Mouse (Mus musculus): ENCODE measurements around the gene Tspan12.

DNA sequence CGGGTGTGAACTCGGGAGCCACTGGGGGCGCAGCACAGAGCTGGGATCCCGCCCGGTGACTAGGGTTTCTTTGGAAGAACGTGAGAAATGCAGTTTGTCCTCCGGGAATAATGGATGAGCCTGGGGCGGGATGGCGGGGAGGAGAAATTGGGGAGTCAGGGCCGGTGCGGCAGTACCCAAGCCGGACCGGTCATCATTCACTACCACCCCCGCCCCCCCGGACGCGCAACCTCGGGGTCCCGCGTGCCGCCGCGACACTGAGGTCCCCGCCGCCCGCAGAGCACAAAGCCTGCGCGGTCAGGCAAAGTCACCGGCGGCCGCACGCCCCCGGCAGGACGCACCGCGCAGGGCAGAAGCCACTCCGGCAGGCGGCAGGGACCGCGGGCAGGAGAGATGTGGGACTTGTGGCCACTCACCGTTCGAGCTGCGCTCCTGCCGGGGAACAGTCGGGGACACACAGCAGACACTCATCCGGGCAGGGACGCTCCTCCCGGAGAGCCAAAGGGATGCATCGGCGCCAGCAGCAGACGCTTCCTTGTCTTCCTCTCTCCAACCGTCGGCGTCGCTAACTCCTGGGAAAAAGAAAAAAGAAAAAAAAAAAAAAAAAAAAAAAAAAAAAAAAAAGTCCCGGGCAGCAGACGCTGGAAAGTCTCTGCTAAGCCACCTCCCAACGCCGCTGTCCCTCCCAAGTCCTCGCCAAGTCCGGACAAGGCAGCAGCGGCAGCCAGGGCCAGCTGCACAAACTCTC lies 545 bp downstream of the Tspan12 start:
- TF ChIP-seq CTCF (IDR thresholded peaks at IDR 0.05; ENCODE audit: low read depth) (peak; percentile 29; the same call in 1 of the 2 replicates), EP300 (IDR thresholded peaks at IDR 0.05; ENCODE audit: low read depth) (no peak)
